Mouse (Mus musculus) neutrophil, adult 5-6 weeks (primary cell): ENCODE data around the gene Trio. TPM values are rescaled to one million over a fixed set of nuclear protein-coding genes. Genes with fewer than 3 reads are reported as not detected.

Experiments
- ATAC-seq: fragments of 151-379, 151-347 bp; 2 replicates; pipeline ENCODE4 v1.8.0; 2017; ENCODE audit warnings: mild to moderate bottlenecking, moderate TSS enrichment; ENCODE audit not compliant: insufficient number of reproducible peaks, poor library complexity, low FRiP score, severe bottlenecking; ENCODE audit errors: extremely low read depth
- total RNA-seq: library from RNA; stranded (forward); fragments of 200-1000 nt; gene quantifications from 2 replicates; pipeline ENCODE4 v1.2.3, GENCODE M21; 2017

The Trio gene
- total RNA-seq, 1 experiment from 2014 or later: 28.9 TPM

DNA sequence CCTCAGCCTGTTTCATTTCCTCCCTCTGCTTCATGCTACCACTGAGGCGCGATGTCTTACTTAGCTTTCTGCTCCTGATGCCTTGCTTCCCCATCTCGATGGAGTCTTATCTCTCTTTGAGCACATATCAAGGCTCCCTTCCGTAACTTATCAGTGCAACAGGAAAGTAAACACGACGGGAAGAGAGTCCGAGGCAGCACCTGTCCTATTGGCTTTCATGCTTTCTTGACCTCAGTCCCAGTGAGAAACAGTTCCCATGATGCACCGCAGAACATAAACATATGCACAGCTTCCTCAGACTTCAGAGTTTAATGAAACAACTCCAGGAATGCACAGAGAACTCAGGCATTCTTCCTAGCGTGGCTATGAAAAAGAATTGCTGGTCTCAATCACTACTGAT is 65.0 kb downstream of the Trio start:
- ATAC-seq: no peak

DNA sequence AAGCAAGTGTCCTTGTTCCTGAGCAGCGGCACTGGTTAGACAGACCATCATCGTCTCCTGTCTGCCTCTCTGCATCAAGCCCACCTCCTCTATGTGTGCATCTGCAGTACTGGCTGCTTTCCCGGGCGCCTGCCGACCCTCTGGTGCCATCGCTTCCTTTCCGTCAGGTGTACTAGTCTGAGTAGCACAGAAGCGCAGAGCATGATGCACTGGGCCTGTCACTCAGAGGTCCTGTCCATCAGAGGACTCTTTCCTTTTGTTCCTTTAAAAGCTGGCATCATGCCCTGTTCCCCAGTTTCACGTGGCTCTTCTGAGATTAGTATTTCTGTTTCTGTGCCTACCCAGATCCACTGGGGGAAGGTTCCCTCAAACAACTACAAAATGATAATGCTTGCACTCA is 67.8 kb downstream of the Trio start:
- ATAC-seq: no peak

DNA sequence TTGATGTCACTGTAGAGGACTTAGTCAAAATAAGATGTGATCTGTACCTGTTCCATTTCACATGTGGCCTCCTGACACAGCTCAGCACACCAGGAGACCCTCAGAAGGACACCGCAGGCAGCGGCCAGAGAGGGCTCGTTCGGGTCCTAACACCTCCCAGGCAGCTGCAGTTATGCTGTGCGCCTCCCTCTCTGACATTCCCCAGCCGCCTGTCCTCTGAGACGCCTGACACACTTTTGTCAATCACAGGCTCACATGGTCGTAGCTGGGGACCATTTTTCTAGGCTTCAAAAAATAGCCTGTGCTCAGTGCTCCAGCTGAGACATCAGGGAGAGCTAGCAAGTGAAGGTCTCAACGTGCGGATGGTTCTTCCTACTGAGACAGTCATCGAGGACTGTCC is 70.0 kb downstream of the Trio start:
- ATAC-seq: no peak

- no peak for ATAC-seq
Observed at GRCm38 (mm10) chr15:27954356-27954755, 71.3 kb downstream of the Trio start.

DNA sequence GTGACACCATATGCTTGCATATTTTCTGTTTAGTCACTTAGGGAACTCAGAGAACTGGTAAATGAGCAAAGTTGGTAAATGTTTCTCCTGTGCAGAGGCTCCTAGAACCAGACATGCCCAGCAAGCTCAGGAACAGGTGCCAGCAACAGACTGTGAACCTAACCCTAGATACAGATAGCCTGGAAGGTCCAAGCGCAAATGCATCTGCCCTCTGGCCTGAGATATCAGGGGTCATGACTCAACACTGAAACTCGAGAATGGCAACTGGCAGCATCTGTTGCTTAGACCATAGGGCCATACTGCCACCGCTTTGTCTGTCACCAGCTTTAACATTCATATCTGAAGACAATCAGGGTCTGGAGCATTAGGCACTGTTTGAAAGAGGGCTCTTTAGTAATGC is 72.1 kb downstream of the Trio start:
- no peak for ATAC-seq

DNA sequence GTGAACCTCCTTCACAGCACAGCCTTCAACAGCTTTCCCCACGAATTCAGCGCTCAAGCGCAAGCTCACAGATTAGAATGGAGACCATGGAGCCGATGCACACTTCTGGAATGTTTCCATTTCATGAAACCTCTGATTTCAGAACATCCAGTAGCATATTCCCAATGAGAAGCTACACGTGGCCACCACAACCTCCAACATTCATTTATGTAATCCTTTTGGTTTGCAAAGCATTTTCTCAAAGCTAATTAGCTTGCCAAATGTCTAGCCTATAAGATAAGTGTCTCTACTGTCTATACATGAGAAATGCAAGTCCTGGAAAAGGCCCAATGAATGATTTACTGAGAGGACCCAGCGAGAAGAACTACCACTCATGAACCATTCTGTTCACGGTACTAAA is 74.5 kb downstream of the Trio start:
- no peak for ATAC-seq

- no peak for ATAC-seq
Observed at GRCm38 (mm10) chr15:27949196-27949595, 76.5 kb downstream of the Trio start.

GRCm38 (mm10) chr15:27947880-27948279 is 77.8 kb downstream of the Trio start:
- ATAC-seq: no peak

- ATAC-seq: no peak
Observed at GRCm38 (mm10) chr15:27945570-27945969, 80.1 kb downstream of the Trio start.

DNA sequence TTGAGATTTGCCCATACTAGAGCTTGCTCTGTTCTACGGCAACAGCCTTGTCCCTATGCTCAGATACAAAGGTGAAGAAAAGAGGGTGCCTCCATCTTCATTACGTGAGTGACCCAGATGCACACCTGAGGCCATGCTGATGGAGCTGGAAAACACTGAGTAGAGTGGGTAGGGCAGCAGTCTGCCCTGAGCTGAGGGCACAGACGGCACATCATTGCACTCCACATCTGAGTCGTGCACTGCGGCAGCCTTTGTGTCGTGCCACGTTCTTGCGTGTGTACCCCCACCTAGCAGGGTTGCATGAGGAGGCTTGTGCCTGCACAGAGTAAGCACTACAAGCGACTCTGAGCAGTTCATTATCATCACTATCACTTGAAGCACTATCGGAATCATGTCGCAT is 80.8 kb downstream of the Trio start:
- ATAC-seq: no peak

- no peak for ATAC-seq
Observed at GRCm38 (mm10) chr15:27943486-27944195, 82.0 kb downstream of the Trio start.

DNA sequence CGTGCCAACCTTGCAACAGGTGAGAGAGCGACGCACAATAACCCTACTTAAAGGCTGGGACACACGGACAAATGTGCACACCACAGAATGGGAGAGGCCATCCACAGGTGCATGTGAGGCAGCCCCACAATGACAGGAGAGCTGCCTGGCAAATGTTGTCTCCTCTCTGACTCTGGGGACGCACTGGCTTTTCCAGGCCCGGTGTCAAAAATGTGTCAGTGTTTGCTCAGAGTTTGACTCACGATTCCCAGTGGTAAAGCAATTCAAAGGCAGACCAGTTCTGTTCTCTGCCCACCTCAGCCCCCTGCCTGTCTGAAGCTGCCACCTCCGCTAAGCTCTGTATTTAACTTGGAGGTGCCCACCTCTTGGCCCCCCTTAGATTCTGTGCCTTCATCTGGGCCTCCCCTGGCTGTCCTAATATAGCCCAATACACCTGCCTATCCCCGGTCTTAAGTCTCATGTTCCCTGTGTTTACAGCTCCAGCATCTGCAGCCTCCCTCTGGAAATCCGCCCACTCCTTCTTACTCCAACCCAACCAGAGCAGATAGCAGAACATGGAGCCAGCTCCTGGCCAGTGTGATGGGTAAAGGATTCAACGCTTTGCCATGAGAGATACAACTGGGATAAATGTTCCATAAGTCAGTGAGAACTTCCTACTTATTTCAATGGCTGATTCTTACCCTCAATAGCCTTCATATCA is 83.3 kb downstream of the Trio start:
- ATAC-seq: no peak

DNA sequence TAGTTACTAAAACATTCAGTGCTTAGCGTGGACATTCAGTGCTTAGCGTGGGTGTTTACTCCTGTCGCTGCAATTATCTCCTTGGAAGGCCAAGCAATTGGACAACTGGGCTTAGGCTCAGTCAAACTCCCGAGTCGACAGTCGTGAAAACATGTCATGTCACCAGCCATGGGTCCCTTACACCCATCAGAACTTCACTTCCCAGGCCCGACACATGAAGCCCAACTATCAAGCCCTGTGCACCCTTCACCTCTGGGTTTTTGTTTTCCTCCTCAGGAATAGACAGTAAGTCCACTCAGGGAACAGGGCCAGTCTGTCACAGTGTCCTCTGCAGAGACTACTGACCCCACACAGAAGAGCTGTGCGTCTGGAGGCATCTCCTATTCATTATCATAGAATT is 84.2 kb downstream of the Trio start:
- ATAC-seq: no peak

DNA sequence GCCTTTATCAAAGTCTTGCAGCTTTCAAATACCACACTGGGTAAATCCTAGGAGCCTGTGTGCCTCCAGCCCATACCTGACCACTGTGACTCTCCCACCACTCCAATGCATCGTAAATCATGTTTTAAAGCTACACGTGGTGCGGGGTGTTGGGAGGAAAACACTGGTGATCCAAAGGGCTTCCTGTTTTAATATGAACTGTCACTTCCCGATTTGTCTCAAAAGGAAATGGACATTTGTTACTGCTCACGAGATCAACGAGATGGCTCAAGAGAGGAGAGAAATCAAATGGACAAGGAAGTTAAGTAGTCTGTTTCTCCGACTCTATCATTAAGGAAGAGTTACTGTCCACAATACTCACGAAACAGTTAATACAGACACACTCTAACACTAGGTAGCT is 84.6 kb downstream of the Trio start:
- ATAC-seq: no peak

GRCm38 (mm10) chr15:27940032-27940431 is 85.6 kb downstream of the Trio start:
- no peak for ATAC-seq

GRCm38 (mm10) chr15:27938886-27939285 is 86.8 kb downstream of the Trio start:
- no peak for ATAC-seq

DNA sequence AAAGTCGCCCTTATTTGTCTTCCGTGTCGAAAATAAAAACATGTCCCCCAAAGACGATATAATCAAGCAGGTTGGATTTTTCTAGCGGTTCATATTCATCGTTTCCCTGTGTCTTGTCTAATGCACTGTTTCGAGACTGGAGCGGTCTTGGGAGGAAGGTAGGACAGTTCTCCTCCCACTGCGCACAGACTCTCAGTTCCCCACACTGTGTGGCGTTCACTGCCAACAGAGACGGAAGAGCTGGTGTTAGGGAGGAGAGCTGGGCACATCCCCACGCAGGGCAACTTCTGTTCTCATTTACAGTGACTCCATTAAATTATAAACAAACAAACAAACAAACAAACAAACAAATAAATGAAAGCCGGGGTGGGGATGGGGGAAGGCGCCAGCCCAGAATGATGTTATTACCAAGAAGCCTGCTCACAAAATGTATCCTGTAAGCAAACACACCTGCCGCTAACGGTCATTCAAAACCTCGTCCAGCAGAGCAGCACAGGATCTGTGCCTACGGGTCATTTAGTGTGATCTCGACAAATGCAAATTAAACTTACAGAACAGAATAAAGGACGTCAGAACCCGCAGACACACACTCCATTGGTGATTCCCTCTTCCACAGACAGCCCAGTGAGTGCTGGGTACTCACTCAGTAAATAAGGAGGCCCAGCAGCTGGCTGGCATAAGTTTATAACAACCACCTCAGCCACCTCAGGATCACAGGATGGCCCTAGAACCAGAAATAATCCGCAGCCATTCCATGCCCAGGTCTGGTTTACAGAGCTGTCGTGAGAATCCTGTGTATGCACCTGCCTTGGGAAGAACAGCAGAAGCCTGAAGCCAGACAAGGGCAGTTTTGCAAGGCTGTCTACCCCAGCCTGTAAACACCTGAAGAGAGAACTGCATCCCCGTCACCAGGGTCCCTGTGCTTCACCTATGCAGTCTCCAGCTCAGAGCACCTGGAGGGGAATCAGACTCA is 87.5 kb downstream of the Trio start:
- ATAC-seq: no peak

DNA sequence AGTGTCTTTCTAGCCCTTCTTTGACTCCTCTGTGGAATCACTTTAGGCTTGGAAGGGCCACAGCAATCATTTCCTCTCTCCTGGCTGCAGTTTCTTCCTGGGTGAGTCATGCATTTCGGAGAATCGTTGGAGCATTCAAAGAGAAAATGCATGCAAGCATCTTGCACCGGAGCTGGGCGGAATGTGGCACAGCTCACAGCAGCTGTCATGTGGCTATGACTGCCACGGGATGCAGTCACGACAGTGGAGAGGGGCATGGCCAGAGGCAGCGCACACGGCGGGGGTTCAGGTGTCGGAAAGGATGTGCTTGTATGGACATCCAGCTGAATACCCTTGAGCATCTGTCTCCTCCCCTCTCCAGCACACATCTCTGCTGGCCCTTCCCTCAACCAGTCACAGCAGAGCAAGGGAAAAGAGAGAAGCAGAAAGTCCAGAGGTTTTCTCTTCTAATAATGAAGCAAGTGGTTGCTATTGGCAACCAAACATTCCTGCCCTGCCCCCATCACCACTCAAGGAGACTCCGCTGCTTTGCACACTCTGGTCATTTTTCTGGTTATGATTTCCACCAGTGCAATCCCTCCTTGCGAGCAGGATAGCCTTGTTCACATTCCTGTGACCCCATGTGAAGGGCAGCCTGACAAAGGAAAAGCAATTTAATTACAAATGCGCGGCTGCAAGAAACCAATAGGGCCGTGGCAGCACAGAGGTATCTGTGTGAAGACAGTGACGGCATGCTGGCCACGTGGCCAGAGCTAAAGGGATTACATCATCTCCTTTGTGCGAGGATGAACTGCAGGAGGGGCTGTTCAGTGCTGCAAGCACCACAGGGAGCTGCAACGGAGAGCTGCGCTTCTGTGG is 88.4 kb downstream of the Trio start:
- ATAC-seq: 0 out of 2 replicates have a peak, but pooled peaks have one; percentile 18
